Mouse (Mus musculus) liver, postnatal 0 days (tissue): ENCODE data around the gene Ube2g1. TPM values are rescaled to one million over a fixed set of nuclear protein-coding genes. Genes with fewer than 3 reads are reported as not detected.

Source experiments
- ATAC-seq: fragments of 200-750 bp; cut with Nextera tagmentation; 2 replicates; pipeline ENCODE4 v1.8.0; 2017; ENCODE audit warnings: mild to moderate bottlenecking, moderate library complexity
- DNase-seq: peaks from one replicate; pipeline ENCODE4 v3.0.0-alpha.2; 2016
- H3K27ac ChIP-seq: fragments of 300-500 bp; sonication (generic); 2 replicates; pipeline ENCODE4 v1.5.1; 2014; ENCODE audit warnings: antibody characterized with exemption, moderate library complexity, mild to moderate bottlenecking, low read depth
- H3K27me3 ChIP-seq: fragments of 300-500 bp; sonication (generic); 2 replicates; pipeline ENCODE4 v1.6.1; 2014; ENCODE audit warnings: low read length, control low read depth, mixed read lengths; ENCODE audit not compliant: insufficient read depth
- H3K36me3 ChIP-seq: fragments of 300-500 bp; sonication (generic); replicated peaks from 2 replicates; pipeline ENCODE4 v1.6.1; 2014; ENCODE audit warnings: mild to moderate bottlenecking, control low read depth, low read length, moderate library complexity, mixed read lengths; ENCODE audit not compliant: insufficient read depth
- H3K4me1 ChIP-seq: fragments of 300-500 bp; sonication (generic); 2 replicates; pipeline ENCODE4 v1.6.1; 2014; ENCODE audit warnings: antibody characterized with exemption, mild to moderate bottlenecking, control low read depth; ENCODE audit not compliant: insufficient read depth
- H3K4me2 ChIP-seq: fragments of 300-500 bp; sonication (generic); 2 replicates; pipeline ENCODE4 v1.6.1; 2014; ENCODE audit warnings: low read depth, mild to moderate bottlenecking, low read length, moderate library complexity, mixed read lengths
- H3K4me3 ChIP-seq: fragments of 300-500 bp; sonication (generic); 2 replicates; pipeline ENCODE4 v1.5.1; 2014; ENCODE audit warnings: low read depth, low read length
- H3K9ac ChIP-seq: fragments of 300-500 bp; sonication (generic); replicated peaks from 2 replicates; pipeline ENCODE4 v1.6.1; 2014; ENCODE audit warnings: mild to moderate bottlenecking, moderate library complexity
- H3K9me3 ChIP-seq: fragments of 300-500 bp; sonication (generic); 2 replicates; pipeline ENCODE4 v1.6.1; 2016; ENCODE audit warnings: mild to moderate bottlenecking, control low read depth, low read length, mixed read lengths
- CTCF ChIP-seq: sonication (generic); IDR thresholded peaks from 2 replicates; pipeline ENCODE4 v1.5.1; 2016; ENCODE audit warnings: antibody characterized with exemption, low read depth
- EP300 ChIP-seq: IDR thresholded peaks from 2 replicates; pipeline ENCODE4 v1.6.1; 2016; ENCODE audit warnings: antibody characterized with exemption, low read depth, mild to moderate bottlenecking
- WGBS: fragments of 180-500 bp; shearing (Covaris S2); extraction: QIAGEN DNeasy Blood & Tissue Kit; methylation state at CpG from one replicate; pipeline ENCODE4 v1.1.7; 2014; ENCODE audit not compliant: insufficient replicate concordance; 5-methylcytosine and 5-hydroxymethylcytosine counted together
- polyA plus RNA-seq: library from polyadenylated mRNA; unstranded; fragments of >200 nt; fragmentation: Nextera tagmentation; extraction: Ambion mirVana; gene quantifications from 2 replicates; pipeline ENCODE4 v1.2.1, GENCODE M21; 2015

Gene Ube2g1
- polyA plus RNA-seq, 1 experiment from 2014 or later = 28.1 TPM

DNA sequence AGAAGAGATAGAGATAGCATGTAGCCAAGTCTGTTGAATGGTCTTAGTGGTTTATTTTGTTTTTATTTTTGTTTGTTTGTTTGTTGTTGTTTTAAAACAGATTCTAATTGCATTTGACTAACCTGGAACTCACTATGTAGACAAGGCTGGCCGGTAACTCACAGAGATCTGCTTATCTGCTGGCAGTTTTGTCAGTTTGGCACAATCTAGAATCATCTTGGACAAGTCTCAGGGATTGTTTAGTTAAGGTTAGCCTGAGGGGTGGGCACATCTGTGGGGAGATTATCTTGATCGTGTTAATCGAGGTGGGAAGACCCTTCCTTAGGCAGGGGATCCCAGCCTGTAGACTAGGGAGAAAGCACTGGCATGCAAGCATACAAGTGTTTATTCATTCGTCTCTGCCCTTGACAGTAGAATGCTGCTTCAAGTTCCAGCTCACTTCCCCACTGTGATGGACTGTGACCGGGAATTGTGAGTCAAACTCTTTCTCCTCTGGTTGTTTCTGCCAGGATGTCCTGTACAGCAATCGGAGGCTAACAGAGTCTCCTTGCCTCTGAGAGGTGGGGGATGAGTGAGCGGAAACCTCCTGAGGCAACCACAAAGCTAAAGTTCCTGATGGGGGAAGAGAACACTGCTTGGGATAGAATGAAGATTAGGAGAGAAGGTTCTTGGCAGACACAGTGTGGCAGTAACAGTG lies 19.4 kb upstream of the Ube2g1 start:
- Histone ChIP-seq H3K9ac (no peak overlapping the region), H3K4me1 (no peaks in the 10 kb centered on the region; the same call in none of the 2 replicates), H3K9me3 (no peaks in the 10 kb centered on the region), H3K4me2 (no peak overlapping the region), H3K36me3 (no peaks in the 10 kb centered on the region), H3K27me3 (no peaks in the 10 kb centered on the region), H3K4me3 (no peak overlapping the region), H3K27ac (no peak overlapping the region)
- ATAC-seq (peak; percentile 23; the same call in 1 of the 2 replicates), DNase-seq (no peak)
- 35% methylated on average over 7 of the region's 7 CpGs for WGBS
- TF ChIP-seq EP300 (no peak), CTCF (no peak)

DNA sequence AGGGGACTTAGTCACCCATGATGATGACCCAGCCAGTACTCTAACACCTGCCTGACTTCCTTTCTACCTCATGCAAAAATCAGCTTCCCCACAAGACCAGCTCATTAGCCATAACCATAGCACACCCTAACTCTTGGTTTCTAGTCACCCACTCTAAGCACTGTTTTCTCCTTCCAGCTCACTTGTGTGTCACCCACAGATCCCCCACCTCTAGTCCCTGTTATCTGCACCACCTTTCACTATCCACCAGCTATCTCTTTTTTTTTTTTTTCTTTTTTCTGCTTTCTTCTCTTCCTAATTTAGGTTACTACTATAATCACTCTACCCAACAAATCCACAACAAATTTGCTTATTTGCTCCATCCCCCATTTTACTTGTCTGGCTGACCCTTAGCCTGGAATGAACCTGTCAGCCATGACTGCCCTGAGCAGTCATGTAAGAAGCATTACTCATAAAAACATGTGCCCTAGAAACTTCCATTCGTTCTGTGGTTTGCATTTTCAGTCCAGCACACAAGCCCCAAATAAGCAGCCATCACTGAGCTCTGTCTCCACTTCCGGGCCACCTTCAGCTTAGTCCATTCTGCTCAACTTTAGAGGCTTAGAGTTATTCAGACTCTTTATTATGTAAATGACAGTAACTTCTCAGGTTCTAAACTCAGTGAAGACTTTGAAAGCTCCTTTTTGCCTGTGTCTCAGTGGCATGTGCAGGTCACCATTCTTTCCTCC lies 11.9 kb upstream of the Ube2g1 start:
- Histone ChIP-seq H3K27me3 (no peaks in the 10 kb centered on the region), H3K9me3 (no peaks in the 10 kb centered on the region), H3K36me3 (no peaks in the 10 kb centered on the region), H3K9ac (no peak overlapping the region), H3K27ac (no peak overlapping the region), H3K4me2 (no peak overlapping the region), H3K4me1 (no peaks in the 10 kb centered on the region), H3K4me3 (no peak overlapping the region)
- DNase-seq (no peak), ATAC-seq (no peak)
- no peak for TF ChIP-seq EP300
- no peak for TF ChIP-seq CTCF
- WGBS = 69% methylated on average over 2 of the region's 2 CpGs

GRCm38 (mm10) chr11:72597780-72598179 lies 9.3 kb upstream of the Ube2g1 start:
- Histone ChIP-seq H3K4me2 (no peak overlapping the region), H3K27me3 (no peaks in the 10 kb centered on the region), H3K9me3 (no peaks in the 10 kb centered on the region), H3K4me1 (no peaks in the 10 kb centered on the region), H3K9ac (no peak overlapping the region), H3K27ac (no peak overlapping the region), H3K36me3 (no peaks in the 10 kb centered on the region), H3K4me3 (no peak overlapping the region)
- ATAC-seq = no peak
- DNase-seq = no peak
- WGBS = 79% methylated on average over 4 of the region's 4 CpGs
- TF ChIP-seq EP300 (no peak), CTCF (no peak)

GRCm38 (mm10) chr11:72607469-72608070 lies 487 bp downstream of the Ube2g1 start:
- peak; percentile 69 for ATAC-seq
- WGBS = 0% methylated on average over 52 of the region's 79 CpGs

GRCm38 (mm10) chr11:72608071-72608679 lies 1.1 kb downstream of the Ube2g1 start:
- peak; percentile 81 for ATAC-seq
- 2% methylated on average over 36 of the region's 55 CpGs for WGBS

More at GRCm38 (mm10) chr11:72607469-72608070, 487 bp downstream of the Ube2g1 start:
- Histone ChIP-seq H3K27ac (peak overlapping the region; percentile 97), H3K4me2 (peak overlapping the region; percentile 88), H3K4me1 (peaks cover 16% of the 10 kb centered on the region), H3K4me3 (peak overlapping the region; percentile 99), H3K9ac (peak overlapping the region; percentile 86), H3K36me3 (no peaks in the 10 kb centered on the region), H3K9me3 (no peaks in the 10 kb centered on the region), H3K27me3 (no peaks in the 10 kb centered on the region)
- peak; percentile 86 for DNase-seq
- no peak for TF ChIP-seq CTCF
- TF ChIP-seq EP300 = no peak

DNA sequence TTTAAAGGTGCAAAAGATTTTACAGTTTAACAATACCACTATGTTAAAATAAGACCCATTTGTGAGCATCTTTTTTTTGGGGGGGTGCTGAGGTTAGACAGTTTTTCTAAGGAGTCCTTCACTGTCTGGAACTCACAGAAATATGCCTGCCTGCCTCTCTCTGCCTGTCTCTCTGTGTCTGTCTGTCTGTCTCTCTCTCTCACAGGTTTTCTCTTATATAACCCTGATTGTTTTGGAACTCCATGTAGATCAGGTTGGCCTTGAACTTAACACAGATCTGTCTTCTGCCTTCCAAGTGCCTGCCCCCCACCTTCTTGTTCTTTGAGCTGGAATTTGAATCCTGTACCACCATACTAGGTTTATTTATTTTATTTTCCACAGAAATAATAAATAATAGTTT lies 2.2 kb downstream of the Ube2g1 start:
- Histone ChIP-seq H3K36me3 (no peaks in the 10 kb centered on the region), H3K27me3 (no peaks in the 10 kb centered on the region), H3K9me3 (no peaks in the 10 kb centered on the region), H3K9ac (0 out of 2 replicates have a peak overlapping the region, but pooled peaks have one; percentile 16), H3K27ac (no peak overlapping the region), H3K4me3 (no peak overlapping the region), H3K4me1 (peaks cover 16% of the 10 kb centered on the region), H3K4me2 (peak overlapping the region; percentile 88)
- no peak for DNase-seq
- no peak for ATAC-seq
- TF ChIP-seq EP300 (no peak), CTCF (no peak)

More at GRCm38 (mm10) chr11:72608071-72608679, 1.1 kb downstream of the Ube2g1 start:
- Histone ChIP-seq H3K4me2 (peak overlapping the region; percentile 88), H3K27ac (peak overlapping the region; percentile 97), H3K9me3 (no peaks in the 10 kb centered on the region), H3K4me3 (peak overlapping the region; percentile 99), H3K9ac (peak overlapping the region; percentile 86), H3K4me1 (peaks cover 16% of the 10 kb centered on the region), H3K36me3 (no peaks in the 10 kb centered on the region), H3K27me3 (no peaks in the 10 kb centered on the region)
- no peak for TF ChIP-seq EP300
- no peak for TF ChIP-seq CTCF
- peak; percentile 93 for DNase-seq
